Mouse (Mus musculus) regulatory T cell (primary cell): ENCODE data around the gene Olfr819.
"Not testable (repeated sequence)": the region's sequence is repeated elsewhere in the genome, so short reads cannot be mapped to it uniquely, and the experiment has no call there.

ENCODE experiments used
- in situ Hi-C: fragments of 300-600 bp; cut with MboI, MseI; formaldehyde crosslinking; loops from one replicate; pipeline ENCODE4 v1.15.1; 2025; ENCODE audit warnings: high pct_unique_total_duplicates

Gene Olfr819

DNA sequence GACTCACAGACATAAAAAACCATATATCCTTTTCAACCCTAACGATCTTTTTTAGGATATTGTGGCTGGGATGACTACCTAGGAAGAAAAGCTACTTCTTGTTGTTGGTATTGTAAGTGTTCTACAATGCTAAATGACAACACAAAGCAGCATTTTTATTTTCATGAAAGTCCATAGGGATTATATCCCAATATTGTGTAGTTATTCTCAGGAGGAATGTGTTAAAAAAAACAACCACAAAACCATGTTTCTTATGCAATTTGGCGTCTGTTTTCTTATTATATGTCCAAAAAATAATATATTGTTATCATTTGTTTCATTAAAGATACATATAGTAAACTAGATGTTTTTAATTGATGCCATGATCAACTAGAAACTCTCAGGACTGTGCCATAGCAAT, at the start of gene Olfr819:
Gene Olfr819, minus strand, starts transcription at position 101 of the 400 bp plus-strand sequence.
- in situ Hi-C loops = not testable (repeated sequence)

DNA sequence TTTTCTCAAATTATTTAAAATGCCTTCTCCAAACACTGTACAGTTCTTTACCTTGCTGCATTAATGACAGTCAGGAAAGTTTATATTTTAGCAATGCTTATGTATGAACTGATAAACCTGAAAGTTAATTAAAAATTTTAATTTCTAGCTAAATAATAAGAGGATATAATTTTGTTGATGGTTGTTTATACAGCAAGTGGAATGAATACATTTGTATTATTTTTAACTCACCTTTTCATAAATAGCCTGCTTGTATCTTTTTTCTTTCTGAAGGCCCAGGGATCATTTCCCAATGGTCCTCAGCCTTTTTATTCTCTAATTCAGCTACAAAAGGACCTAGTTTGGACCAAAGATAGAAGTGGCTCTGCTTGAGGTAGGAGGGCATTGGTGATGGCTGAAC, 45.3 kb upstream of the Olfr819 start, which contains the start of gene Olfr820:
Gene Olfr820, plus strand, starts transcription at position 301 of the 400 bp plus-strand sequence.
- in situ Hi-C loops = no loop called here

DNA sequence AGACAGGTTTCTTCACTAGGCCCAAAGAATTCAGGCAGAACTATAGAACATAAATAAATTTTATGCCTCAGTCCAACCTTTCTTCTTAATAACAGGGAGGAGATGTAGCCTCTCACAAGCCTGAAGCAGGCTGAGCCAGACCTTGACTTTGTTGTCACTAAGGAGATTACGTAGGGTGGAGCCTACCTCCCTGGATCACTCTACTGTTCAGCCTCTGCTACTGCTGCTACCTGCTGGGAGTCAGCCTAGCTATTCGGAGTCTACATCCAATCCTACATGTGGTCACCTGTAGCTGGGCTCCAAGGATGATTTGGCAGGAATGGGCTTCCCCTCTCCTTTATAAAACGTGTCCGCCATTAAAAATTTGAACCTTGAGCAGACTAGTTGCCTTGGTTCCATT, 38.3 kb upstream of the Olfr819 start:
- in situ Hi-C loops = not testable (repeated sequence)

DNA sequence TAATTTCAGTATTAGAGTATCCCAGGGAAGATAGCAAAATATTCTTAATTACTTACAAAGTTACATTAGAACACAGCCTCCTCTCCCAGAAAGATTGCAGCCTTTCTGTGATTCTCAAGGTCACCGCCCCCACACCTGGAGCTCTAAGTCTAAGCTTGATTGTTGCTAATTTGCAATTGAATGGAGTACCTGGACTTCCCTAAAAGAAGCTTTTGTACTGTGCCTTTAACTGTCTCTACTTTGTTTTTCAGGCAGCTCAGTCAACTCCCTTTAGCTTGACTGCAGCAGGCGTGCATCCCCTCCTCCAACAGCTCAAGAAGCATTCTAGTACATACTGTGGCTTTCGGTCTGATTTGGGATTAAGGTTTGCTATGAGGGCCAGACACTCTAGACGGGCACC, 37.0 kb upstream of the Olfr819 start:
- in situ Hi-C loops = not testable (repeated sequence)

DNA sequence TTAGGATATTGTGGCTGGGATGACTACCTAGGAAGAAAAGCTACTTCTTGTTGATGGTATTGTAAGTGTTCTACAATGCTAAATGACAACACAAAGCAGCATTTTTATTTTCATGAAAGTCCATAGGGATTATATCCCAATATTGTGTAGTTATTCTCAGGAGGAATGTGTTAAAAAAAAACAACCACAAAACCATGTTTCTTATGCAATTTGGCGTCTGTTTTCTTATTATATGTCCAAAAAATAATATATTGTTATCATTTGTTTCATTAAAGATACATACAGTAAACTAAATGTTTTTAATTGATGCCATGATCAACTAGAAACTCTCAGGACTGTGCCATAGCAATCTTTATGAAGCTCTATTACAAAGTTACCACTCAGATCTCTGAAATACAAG, 17.9 kb upstream of the Olfr819 start, which contains the start of gene Gm10310:
Gene Gm10310, minus strand, starts transcription at position 101 of the 400 bp plus-strand sequence.
- in situ Hi-C loops = not testable (repeated sequence)

DNA sequence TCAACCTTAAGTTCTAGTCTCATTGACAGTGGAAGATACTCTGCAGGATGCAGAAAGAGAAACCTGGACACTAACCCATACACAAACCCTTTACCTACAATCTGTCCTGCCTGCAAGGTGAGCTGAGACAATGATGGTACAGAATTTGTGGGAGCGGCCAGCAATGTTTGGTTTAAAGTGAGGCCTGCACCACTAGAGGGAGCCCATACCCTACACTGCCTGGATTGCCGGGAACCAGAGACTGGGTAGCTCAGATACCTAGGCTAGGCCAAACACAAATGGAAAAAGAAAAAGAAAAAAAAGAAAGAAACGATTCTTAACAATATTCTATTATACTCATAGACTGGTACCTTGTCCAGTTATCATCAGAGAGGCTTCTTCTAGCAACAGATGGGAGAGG, 14.8 kb upstream of the Olfr819 start:
- in situ Hi-C loops = not testable (repeated sequence)

DNA sequence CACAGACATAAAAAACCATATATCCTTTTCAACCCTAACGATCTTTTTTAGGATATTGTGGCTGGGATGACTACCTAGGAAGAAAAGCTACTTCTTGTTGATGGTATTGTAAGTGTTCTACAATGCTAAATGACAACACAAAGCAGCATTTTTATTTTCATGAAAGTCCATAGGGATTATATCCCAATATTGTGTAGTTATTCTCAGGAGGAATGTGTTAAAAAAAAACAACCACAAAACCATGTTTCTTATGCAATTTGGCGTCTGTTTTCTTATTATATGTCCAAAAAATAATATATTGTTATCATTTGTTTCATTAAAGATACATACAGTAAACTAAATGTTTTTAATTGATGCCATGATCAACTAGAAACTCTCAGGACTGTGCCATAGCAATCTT, 9.0 kb upstream of the Olfr819 start, which contains the start of gene Olfr247:
Gene Olfr247, minus strand, starts transcription at position 101 of the 400 bp plus-strand sequence.
- in situ Hi-C loops = loop anchor here (10.0 kb wide), 1 partner anchor 119 kb away; no protein-coding TSS in a partner anchor

DNA sequence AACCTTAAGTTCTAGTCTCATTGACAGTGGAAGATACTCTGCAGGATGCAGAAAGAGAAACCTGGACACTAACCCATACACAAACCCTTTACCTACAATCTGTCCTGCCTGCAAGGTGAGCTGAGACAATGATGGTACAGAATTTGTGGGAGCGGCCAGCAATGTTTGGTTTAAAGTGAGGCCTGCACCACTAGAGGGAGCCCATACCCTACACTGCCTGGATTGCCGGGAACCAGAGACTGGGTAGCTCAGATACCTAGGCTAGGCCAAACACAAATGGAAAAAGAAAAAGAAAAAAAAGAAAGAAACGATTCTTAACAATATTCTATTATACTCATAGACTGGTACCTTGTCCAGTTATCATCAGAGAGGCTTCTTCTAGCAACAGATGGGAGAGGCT, 5.9 kb upstream of the Olfr819 start:
- in situ Hi-C loops = loop anchor here (10.0 kb wide), 1 partner anchor 122 kb away; no protein-coding TSS in a partner anchor

DNA sequence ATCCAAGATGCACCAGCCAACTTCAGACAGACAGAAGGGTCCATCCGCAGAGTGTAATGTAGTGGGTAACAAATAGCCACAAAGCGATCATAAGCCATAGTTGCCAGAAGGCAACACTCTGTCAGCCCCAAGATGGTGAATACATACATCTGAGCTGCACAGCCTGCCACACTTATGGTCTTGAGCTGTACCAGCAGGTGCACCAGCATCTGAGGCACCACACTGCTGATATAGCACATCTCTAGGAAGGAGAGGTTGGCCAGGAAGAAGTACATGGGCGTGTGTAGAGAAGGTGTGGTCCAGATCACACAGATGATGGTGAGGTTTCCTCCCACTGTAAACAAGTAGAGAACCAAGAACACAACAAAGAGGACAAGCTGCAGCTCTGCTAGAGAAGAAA, 834 bp downstream of the Olfr819 start:
- in situ Hi-C loops = not testable (repeated sequence)

DNA sequence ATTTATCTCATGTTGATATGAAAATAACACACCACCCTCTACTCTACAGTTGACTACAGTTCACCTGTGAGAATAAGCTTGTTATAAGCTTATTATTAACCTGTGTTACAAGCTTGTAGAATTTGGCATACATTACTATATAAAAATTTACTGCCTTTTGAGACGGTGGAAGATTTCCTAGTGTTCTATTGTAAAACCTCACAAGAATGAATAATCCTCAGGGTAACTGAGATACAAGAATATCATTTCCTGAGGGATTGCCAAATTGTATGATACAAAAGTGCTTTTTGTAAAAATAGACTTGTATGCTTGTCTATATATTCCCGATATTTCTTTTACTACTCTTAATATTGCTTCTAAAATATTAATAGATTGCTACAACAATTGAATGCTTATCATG, 18.1 kb downstream of the Olfr819 start, which contains the start of gene Olfr818:
Gene Olfr818, minus strand, starts transcription at position 101 of the 400 bp plus-strand sequence.
- in situ Hi-C loops = no loop called here

DNA sequence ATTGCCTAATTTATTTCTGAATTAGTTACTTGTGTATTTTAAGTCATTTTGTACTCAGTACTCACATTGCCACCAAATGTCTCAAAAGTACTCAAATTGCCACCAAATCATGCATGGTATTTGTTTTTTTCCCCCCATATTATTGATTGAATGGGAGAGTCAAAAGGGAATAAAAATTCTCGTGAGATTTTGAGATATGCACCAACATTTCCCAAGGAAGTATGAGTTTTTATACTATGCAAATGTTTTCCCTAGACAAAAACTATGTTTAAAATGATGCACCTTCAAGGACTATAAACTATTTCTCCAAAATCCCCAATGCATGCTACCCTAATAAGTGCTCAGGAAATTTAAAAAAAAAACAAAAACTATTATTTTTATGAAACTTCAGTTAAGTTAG, 51.6 kb downstream of the Olfr819 start, which contains the start of gene Olfr816:
Gene Olfr816, minus strand, starts transcription at position 101 of the 400 bp plus-strand sequence.
- in situ Hi-C loops = no loop called here
